Mouse (Mus musculus): ENCODE measurements around the gene Tmem43. TPM values are rescaled to one million over a fixed set of nuclear protein-coding genes. Genes with fewer than 3 reads are reported as not detected.

Tmem43 gene
- polyA plus RNA-seq, 1 experiment = 0.05 TPM

DNA sequence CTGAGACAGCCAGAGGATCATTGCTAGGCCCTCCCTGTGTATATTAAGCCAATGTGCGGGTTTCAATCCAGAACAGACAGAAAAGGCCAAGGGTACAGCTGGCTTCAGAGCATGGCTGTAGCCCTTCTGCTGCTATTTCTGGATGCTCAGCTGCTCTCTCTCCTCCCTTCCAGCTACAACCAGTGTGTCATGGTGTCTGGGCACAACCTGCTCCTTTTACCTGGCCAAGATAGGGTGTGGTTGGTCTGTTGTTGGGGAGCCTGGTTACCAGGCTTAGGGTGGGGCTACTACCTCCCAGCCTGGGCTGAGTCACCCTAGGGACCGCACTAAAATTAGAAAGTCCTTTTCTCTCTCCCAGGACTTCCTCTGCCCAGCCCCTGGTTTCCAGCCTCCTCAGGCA, 9.9 kb downstream of the Tmem43 start:
- TF ChIP-seq TAL1 (IDR thresholded peaks at IDR 0.05; ENCODE audit: low read length) (no peak), GATA1 (IDR thresholded peaks at IDR 0.05; ENCODE audit: low read length) (no peak)
- Histone ChIP-seq H3K4me1 (ENCODE audit: control insufficient read depth) (no peaks in the 10 kb centered on the region), H3K9me3 (ENCODE audit: control insufficient read depth, low read length) (no peaks in the 10 kb centered on the region), H3K4me3 (replicated peaks) (no peak overlapping the region), H3K36me3 (ENCODE audit: control insufficient read depth) (peaks cover 97% of the 10 kb centered on the region), H3K27me3 (ENCODE audit: control insufficient read depth) (no peaks in the 10 kb centered on the region)

DNA sequence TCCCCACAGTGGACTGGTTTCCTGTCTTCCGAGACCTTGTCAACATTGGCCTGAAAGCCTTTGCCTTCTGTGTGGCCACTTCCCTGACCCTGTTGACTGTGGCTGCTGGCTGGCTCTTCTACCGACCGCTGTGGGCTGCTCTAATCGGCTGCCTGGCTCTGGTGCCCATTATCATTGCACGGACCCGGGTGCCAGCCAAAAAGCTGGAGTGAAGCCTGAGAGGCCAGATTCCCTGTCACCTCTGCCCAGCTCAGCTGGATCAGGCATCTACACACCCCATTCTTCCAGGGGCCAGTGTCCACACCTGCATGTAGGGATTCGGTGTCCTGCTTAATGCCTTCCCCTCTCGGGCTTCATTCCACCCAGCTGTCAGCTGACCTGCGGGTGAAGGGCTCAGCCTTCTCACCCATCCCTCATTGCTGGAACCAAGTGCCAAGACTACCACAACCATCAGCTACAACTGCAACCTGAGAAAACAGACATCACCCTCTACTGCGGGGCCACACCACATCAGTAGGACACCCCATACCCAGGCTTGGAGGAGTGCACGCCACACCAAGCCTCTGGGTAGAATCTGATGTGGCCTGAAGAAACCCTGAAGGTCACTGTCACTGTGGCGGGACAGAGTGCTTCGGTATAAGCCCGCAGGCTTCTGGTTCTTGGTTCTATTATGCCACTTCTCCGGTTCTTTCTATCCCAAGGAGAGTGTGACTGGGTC, 13.4 kb downstream of the Tmem43 start:
- TF ChIP-seq GATA1 (IDR thresholded peaks at IDR 0.05; ENCODE audit: low read length) (no peak), TAL1 (IDR thresholded peaks at IDR 0.05; ENCODE audit: low read length) (no peak)
- Histone ChIP-seq H3K9me3 (ENCODE audit: control insufficient read depth, low read length) (no peaks in the 10 kb centered on the region), H3K4me1 (ENCODE audit: control insufficient read depth) (no peaks in the 10 kb centered on the region)

DNA sequence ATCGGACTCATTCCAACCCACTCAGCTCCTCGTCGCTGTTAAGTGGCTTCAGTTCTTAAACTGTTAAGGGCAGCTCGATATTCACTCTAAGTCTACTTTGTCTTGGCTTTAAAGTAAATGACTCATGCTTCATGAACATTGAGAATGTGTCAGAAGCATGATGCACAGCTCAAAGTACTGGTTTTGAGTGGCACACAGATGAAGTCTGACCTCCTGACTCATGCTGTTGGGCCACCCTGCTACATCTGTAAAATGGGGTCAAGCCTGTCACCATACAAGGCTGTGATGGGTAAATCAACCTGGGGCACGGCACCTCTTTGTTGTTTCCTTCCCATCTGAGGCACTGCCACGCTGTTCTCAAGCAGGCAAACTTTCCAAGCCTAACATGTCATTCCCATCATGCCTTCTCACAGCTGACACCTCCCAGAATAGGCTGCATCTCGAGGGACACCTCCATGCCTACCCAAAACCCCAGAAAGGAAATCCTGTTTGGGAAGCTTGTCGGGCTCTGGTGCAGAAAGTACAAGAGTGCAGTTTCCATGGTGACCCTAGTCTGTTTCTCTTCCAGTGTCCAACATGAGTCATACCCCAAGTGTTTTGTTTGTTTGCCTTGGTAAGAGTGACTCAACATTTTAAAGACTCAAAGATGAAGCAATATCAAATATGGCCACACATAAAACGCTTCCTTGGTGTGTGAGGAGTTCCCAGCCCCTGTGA, 15.2 kb downstream of the Tmem43 start:
- H3K36me3 ChIP-seq (ENCODE audit: control insufficient read depth) = peaks cover 72% of the 10 kb centered on the region
- H3K4me1 ChIP-seq (ENCODE audit: control insufficient read depth) = no peaks in the 10 kb centered on the region
- H3K27me3 ChIP-seq (ENCODE audit: control insufficient read depth) = no peaks in the 10 kb centered on the region
- H3K4me3 ChIP-seq (replicated peaks) = no peak overlapping the region
- no peak for TF ChIP-seq GATA1 (IDR thresholded peaks at IDR 0.05; ENCODE audit: low read length)
- no peak for TF ChIP-seq TAL1 (IDR thresholded peaks at IDR 0.05; ENCODE audit: low read length)
- H3K9me3 ChIP-seq (ENCODE audit: control insufficient read depth, low read length) = no peaks in the 10 kb centered on the region

More for the DNA sequence above, 13.4 kb downstream of the Tmem43 start:
- no peaks in the 10 kb centered on the region for H3K27me3 ChIP-seq (ENCODE audit: control insufficient read depth)
- H3K4me3 ChIP-seq (replicated peaks) = no peak overlapping the region
- peaks cover 80% of the 10 kb centered on the region for H3K36me3 ChIP-seq (ENCODE audit: control insufficient read depth)

DNA sequence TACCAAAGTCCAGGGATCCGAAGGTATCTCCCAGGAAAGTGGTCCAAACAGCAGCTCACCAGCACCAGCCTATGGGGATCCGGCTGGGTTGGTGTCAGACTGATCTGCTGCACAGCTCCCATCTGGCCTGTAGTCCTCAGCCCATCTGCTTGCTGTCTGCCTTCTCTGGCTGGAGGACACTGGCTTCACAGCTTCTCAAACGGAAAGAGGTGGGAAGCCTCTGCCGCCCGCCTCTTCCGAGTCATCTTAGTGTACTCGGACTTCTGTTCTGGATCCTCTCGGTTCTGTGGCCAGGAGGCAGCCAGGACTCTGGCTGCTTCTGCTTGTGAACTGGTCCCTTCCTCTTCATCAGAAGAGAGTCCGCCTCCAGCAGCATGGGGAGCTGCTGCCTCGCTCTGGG, 16.4 kb downstream of the Tmem43 start:
- Histone ChIP-seq H3K9me3 (ENCODE audit: control insufficient read depth, low read length) (no peaks in the 10 kb centered on the region), H3K27me3 (ENCODE audit: control insufficient read depth) (no peaks in the 10 kb centered on the region), H3K36me3 (ENCODE audit: control insufficient read depth) (peaks cover 65% of the 10 kb centered on the region), H3K4me1 (ENCODE audit: control insufficient read depth) (no peaks in the 10 kb centered on the region), H3K4me3 (replicated peaks) (no peak overlapping the region)
- no peak for TF ChIP-seq GATA1 (IDR thresholded peaks at IDR 0.05; ENCODE audit: low read length)
- TF ChIP-seq TAL1 (IDR thresholded peaks at IDR 0.05; ENCODE audit: low read length) = no peak

DNA sequence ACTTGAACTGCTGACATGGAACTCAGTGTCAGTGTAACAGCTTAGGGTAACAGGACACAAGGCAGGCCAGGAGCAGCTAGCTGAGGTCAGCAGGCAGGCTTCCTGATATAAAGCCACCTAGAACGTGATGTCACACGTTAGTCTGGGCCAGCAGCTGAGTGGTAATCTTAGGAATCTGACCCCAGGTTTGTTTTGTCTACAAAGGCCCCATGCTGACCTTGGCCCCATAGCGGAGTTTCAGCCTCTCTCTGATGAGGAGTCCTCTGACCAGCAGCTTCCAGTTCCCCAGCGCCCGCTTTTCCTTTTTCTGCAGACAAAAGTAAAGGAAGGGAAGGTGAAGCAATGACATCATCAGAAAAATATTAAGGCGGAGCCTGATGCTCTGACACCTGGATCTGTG, 17.5 kb downstream of the Tmem43 start:
- no peak for TF ChIP-seq TAL1 (IDR thresholded peaks at IDR 0.05; ENCODE audit: low read length)
- no peak for TF ChIP-seq GATA1 (IDR thresholded peaks at IDR 0.05; ENCODE audit: low read length)

DNA sequence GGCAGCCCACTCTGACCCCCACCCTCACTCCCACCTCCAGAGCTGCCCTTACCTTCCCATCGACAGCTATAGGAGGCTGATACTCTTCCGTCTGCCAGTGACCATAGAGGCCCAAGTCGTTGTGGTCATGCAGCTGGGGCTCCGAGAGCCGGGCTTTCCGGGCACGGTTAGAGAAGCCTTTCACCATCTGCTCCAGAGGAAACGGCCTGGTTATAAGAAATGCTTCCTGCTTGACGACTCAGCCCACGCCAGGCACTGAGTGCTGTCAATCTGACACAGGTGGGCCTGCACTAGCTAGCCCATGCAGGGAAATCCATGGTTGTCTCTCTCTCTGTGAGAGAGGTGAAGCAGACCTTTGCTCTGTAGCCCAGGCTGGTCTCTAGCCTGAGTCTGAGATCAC, 19.6 kb downstream of the Tmem43 start:
- TF ChIP-seq GATA1 (IDR thresholded peaks at IDR 0.05; ENCODE audit: low read length) = no peak
- TF ChIP-seq TAL1 (IDR thresholded peaks at IDR 0.05; ENCODE audit: low read length) = no peak
- no peaks in the 10 kb centered on the region for H3K9me3 ChIP-seq (ENCODE audit: control insufficient read depth, low read length)
- H3K27me3 ChIP-seq (ENCODE audit: control insufficient read depth) = no peaks in the 10 kb centered on the region
- H3K36me3 ChIP-seq (ENCODE audit: control insufficient read depth) = peaks cover 49% of the 10 kb centered on the region
- H3K4me1 ChIP-seq (ENCODE audit: control insufficient read depth) = no peaks in the 10 kb centered on the region
- no peak overlapping the region for H3K4me3 ChIP-seq (replicated peaks)

More for the DNA sequence above, 17.5 kb downstream of the Tmem43 start:
- Histone ChIP-seq H3K4me3 (replicated peaks) (no peak overlapping the region), H3K27me3 (ENCODE audit: control insufficient read depth) (no peaks in the 10 kb centered on the region), H3K36me3 (ENCODE audit: control insufficient read depth) (peaks cover 59% of the 10 kb centered on the region), H3K9me3 (ENCODE audit: control insufficient read depth, low read length) (no peaks in the 10 kb centered on the region), H3K4me1 (ENCODE audit: control insufficient read depth) (no peaks in the 10 kb centered on the region)

DNA sequence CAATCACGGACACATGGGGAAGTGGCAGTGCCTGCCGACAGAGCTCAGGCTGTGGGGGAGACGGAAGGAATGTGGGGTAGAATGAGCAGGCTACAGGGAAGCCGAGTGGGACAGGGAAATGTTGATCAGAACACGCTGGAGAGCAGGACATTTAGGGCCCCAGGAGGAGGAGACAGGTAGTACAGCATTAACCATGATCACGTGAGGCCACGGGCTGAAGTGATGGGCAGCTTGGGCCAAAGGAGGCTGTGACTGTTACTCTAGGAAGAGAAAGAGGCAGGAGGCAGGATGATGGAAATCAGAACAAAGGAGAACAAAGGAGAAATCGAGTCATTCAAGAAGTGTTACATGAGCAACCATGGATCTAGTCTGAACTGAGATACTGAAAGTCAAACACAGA, 21.0 kb downstream of the Tmem43 start:
- Histone ChIP-seq H3K27me3 (ENCODE audit: control insufficient read depth) (no peaks in the 10 kb centered on the region), H3K9me3 (ENCODE audit: control insufficient read depth, low read length) (no peaks in the 10 kb centered on the region), H3K4me3 (replicated peaks) (no peak overlapping the region), H3K36me3 (ENCODE audit: control insufficient read depth) (peaks cover 56% of the 10 kb centered on the region), H3K4me1 (ENCODE audit: control insufficient read depth) (no peaks in the 10 kb centered on the region)
- TF ChIP-seq TAL1 (IDR thresholded peaks at IDR 0.05; ENCODE audit: low read length) (no peak), GATA1 (IDR thresholded peaks at IDR 0.05; ENCODE audit: low read length) (no peak)

DNA sequence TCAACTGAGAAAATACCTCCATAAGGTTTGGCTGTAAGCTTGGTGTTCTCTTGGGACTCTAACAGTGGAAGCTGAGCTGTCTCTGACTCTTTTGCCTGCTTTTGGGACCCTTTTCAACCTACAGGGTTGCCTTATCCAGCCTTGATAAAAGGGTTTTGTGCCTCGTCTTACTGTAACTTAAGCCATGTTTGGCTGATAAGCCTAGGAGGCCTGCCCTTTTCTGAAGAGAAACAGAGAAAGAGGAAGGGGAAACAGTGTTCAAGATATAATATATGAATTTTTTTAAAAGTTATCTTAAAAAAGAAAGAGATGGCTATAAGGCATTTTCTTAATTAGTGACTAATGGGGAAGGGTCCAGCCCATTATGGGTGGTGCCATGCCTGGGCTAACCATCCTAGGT, 29.8 kb downstream of the Tmem43 start:
- Histone ChIP-seq H3K27me3 (ENCODE audit: control insufficient read depth) (no peaks in the 10 kb centered on the region), H3K4me1 (ENCODE audit: control insufficient read depth) (no peaks in the 10 kb centered on the region), H3K36me3 (ENCODE audit: control insufficient read depth) (peaks cover 74% of the 10 kb centered on the region), H3K9me3 (ENCODE audit: control insufficient read depth, low read length) (no peaks in the 10 kb centered on the region; the same call in 1 of the 2 replicates), H3K4me3 (replicated peaks) (no peak overlapping the region)
- TF ChIP-seq GATA1 (IDR thresholded peaks at IDR 0.05; ENCODE audit: low read length) (no peak), TAL1 (IDR thresholded peaks at IDR 0.05; ENCODE audit: low read length) (no peak)

DNA sequence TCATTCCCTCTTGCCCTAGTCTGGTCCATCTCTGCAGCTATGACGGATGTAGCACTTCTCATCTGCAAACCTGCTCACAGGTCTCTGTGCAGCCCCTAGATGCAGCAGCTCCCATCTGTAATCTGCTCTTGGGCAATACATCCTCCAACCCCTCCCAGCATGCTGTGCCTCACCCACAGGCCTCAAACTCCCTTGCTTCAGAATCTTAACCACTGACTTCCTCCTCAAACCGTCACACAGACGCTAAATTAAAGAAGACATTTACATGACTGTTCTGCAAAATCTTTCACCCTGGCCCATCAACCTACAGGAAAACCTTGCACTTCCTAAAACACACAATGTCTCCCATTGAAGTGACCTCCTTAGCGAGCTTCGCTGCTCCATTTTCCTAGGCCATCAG, 32.5 kb downstream of the Tmem43 start:
- Histone ChIP-seq H3K36me3 (ENCODE audit: control insufficient read depth) (peaks cover 48% of the 10 kb centered on the region), H3K4me1 (ENCODE audit: control insufficient read depth) (no peaks in the 10 kb centered on the region), H3K27me3 (ENCODE audit: control insufficient read depth) (no peaks in the 10 kb centered on the region), H3K9me3 (ENCODE audit: control insufficient read depth, low read length) (no peaks in the 10 kb centered on the region; the same call in 1 of the 2 replicates), H3K4me3 (replicated peaks) (no peak overlapping the region)
- TF ChIP-seq GATA1 (IDR thresholded peaks at IDR 0.05; ENCODE audit: low read length) = no peak
- TF ChIP-seq TAL1 (IDR thresholded peaks at IDR 0.05; ENCODE audit: low read length) = no peak
